Mouse (Mus musculus) c-Kit-positive CD71-positive TER-119-negative erythroid progenitor cells, embryonic 14.5 days (primary cell): ENCODE measurements around the gene Cul9.
A peak's percentile ranks its signal among the peaks of the same experiment; 100 is the strongest.
"Not testable (repeated sequence)": the region's sequence is repeated elsewhere in the genome, so short reads cannot be mapped to it uniquely, and the experiment has no call there.

Source experiments
- DNase-seq: peaks from one replicate; pipeline ENCODE4 v3.0.0-alpha.2; 2013; ENCODE audit warnings: low read depth

Cul9 gene

DNA sequence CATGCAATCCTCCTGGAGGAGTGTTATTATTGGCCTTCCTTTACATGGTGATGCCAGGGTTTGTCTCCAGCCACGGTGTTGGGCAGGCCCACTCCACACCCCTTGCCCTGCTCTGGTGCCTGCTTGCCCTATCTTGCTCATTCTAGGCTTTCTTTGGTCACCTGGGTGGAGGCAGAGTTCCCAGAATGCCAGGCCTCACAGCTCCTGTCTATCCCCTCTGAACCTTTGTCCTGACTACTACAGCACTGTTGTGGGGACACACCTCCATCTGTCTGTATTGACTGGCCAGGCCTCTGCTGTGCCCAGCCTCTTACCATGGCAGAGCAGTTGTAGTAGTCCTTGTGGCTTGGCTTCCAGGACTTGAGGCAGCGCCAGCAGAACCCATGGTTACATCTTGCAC, 43.4 kb downstream of the Cul9 start:
- no peak for DNase-seq

GRCm38 (mm10) chr17:46497956-46498355, 48.2 kb downstream of the Cul9 start:
- DNase-seq, result no peak

DNA sequence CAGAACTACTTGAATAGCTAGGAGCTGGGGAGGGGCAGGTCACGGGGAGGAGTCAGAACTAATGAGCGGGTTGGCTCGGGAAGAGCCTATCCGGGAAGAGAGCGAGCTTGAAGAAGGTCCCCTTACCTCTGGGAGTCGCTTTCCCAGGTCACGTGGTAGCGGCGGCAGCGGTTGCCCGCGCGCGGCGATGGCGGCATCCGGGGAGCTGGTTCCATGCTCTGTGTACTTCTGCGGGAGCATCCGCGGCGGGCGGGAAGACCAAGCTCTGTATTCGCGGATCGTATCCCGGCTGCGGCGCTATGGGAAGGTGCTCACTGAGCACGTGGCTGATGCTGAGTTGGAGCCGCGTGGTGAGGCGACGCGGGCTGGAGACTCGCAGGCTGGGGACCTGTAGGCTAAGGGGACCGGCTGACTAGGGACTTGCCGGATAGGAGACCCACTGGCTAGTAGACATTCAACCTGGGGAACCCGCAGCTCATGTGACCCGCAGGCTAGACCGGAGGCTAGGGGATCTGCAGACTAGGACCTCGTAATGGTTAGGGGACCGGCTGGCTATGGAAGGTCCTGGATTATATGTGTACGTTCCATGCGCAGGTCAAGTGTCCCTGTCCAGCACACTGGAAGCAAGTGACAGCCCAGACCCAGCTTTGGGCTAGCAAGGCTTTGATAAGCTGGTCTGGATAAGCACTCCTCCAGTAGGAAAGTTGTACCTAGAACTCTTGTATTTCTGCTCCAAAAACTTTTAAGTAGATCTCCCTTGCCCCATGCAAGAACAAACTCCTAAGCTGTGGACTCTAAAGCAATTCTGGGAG, 49.4 kb downstream of the Cul9 start, which contains the start of gene Dnph1:
Gene Dnph1, plus strand, starts transcription at position 89 of the 812 bp plus-strand sequence.
- DNase-seq, result peak; percentile 82

GRCm38 (mm10) chr17:46496081-46496480, 50.1 kb downstream of the Cul9 start:
- DNase-seq, result not testable (repeated sequence)

- no peak for DNase-seq
Observed at GRCm38 (mm10) chr17:46495486-46495885, 50.7 kb downstream of the Cul9 start.

DNA sequence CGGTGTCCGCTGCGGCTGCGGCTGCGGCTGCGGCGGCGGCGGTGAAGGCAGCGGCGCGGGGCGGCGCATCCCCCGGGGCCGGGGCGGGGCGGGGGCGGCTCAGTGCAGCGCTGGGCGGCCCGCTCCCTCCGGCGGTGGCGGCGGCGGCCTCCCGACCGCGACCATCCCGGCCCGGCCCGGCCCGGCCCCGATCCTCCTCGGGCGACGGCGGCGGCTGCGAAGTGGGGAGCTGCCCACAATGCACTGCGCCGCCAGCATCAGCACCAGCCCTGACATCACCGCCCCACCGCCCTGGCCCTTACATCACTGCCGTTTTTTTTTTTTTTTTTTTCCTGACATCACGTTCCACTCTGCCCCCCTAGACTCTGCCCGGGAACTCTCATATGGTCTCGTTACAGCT, 58.8 kb downstream of the Cul9 start, which contains the start of gene Ttbk1:
Gene Ttbk1, minus strand, starts transcription at position 245 of the 400 bp plus-strand sequence.
- no peak for DNase-seq

GRCm38 (mm10) chr17:46486995-46487394, 59.2 kb downstream of the Cul9 start:
- no peak for DNase-seq

- DNase-seq, result no peak
Observed at GRCm38 (mm10) chr17:46484461-46484875, 61.7 kb downstream of the Cul9 start.

GRCm38 (mm10) chr17:46484021-46484431, 62.2 kb downstream of the Cul9 start:
- no peak for DNase-seq

GRCm38 (mm10) chr17:46483561-46484001, 62.6 kb downstream of the Cul9 start:
- no peak for DNase-seq

GRCm38 (mm10) chr17:46477286-46477685, 68.9 kb downstream of the Cul9 start:
- DNase-seq, result no peak

DNA sequence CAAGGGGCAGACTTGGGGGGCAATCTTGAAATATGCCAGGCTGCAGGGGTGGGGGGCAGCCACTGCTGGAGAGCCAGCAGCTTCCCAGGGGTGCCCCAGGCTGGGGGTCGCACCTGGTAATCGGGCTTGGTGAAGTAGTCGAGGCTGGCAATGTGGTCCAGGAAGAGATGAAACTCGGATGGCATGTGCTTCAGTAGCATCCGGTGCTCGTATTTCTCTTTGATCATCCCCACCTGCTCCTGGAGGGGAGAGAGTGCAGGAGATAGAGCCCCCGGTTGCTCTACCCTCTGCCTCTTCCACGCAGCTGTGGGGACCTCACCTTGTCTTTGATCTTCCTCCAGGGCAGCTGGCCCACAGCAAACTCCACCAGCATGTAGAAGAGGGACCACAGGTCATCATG, 69.6 kb downstream of the Cul9 start:
- DNase-seq, result no peak

GRCm38 (mm10) chr17:46467830-46468229, 78.4 kb downstream of the Cul9 start:
- no peak for DNase-seq

GRCm38 (mm10) chr17:46462226-46462625, 84.0 kb downstream of the Cul9 start:
- no peak for DNase-seq

GRCm38 (mm10) chr17:46461347-46461746, 84.8 kb downstream of the Cul9 start:
- no peak for DNase-seq

- no peak for DNase-seq
Observed at GRCm38 (mm10) chr17:46460673-46461072, 85.5 kb downstream of the Cul9 start.

DNA sequence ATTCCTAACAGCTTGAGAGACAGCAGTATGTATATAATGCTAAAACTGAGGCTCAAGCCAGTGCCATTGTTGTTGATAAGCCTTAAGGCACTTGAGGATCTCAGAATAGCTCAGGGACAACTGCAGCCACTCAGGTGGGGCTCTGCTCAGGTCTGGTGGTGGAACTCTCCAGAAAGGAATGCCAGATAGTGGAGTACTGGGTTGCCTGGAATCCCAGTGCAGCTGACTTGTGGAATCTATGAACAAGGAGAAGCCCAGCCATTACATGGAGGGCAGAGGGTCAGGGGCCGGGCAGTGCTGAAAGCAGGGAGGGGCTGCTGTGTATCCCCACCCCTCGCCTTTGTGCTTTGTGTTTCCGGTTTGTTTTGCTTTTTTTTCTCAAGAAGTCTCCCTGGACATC, 87.7 kb downstream of the Cul9 start:
- no peak for DNase-seq

- DNase-seq, result peak; percentile 43
Observed at GRCm38 (mm10) chr17:46457791-46458190, 88.4 kb downstream of the Cul9 start.

- no peak for DNase-seq
Observed at GRCm38 (mm10) chr17:46455110-46455691, 91.0 kb downstream of the Cul9 start.

DNA sequence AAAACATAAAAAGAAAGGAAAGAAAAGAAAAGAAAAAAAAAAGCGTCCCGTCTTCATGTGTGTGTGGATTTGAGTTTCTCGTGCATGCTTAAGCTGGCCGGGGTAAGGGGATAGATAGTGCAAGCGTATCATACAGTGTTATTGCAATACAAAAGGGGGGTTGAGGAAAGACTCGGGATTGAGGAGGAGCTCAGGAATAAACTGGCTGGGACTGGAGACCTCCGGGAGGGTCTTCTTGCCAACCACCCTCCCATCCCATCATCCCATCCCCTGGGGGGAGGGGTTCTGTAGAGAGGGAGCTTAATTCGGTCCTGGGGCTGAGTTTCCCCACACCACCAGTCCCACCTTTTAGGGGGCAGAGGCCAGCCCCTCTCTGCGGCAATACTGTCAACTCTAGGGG, 91.6 kb downstream of the Cul9 start:
- DNase-seq, result no peak

DNA sequence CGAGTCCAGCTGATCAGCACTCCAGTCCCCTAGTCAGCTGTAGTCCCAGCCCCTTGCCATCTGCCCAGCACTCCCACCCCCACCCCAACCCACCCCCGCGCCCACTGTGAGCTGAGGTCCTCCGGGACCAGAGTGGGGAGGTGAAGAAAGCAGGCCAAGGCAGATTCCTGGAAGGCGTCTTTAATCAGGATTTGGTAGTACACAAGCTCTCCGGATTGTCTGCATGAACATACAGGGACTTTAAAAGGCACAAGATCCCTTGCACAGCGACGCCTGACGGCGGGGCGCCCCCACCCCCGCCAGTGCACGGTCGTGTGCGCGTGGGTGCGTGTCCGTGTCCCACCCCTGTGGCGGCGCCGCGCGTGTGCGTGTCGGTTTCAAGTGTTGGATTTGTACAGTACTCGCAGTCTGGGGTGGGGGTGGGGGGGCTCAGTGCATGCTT, 92.2 kb downstream of the Cul9 start:
- DNase-seq, result no peak

- no peak for DNase-seq
Observed at GRCm38 (mm10) chr17:46453302-46453948, 92.8 kb downstream of the Cul9 start.

- DNase-seq, result no peak
Observed at GRCm38 (mm10) chr17:46452683-46453082, 93.5 kb downstream of the Cul9 start.
